Mouse (Mus musculus) cerebellum, adult 8-10 months (tissue): ENCODE results near the gene Dars.

Experiments
- DNase-seq: peaks from one replicate; pipeline ENCODE4 v3.0.0; 2022

Gene Dars

GRCm38 (mm10) chr1:128416584-128417532 is at the start of gene Dars:
Gene Dars (minus strand): TSS chr1:128417368.
- DNase-seq, result peak; percentile 94

GRCm38 (mm10) chr1:128466828-128467227 is 49.7 kb upstream of the Dars start:
- DNase-seq, result no peak

GRCm38 (mm10) chr1:128463478-128463877 is 46.3 kb upstream of the Dars start:
- DNase-seq, result no peak

GRCm38 (mm10) chr1:128462389-128462788 is 45.2 kb upstream of the Dars start:
- no peak for DNase-seq

GRCm38 (mm10) chr1:128460780-128461179 is 43.6 kb upstream of the Dars start:
- no peak for DNase-seq

GRCm38 (mm10) chr1:128459439-128459838 is 42.3 kb upstream of the Dars start:
- DNase-seq, result no peak

GRCm38 (mm10) chr1:128459011-128459410 is 41.8 kb upstream of the Dars start:
- no peak for DNase-seq

GRCm38 (mm10) chr1:128456844-128457445 is 39.8 kb upstream of the Dars start:
- DNase-seq, result no peak

GRCm38 (mm10) chr1:128456271-128456670 is 39.1 kb upstream of the Dars start:
- no peak for DNase-seq

GRCm38 (mm10) chr1:128452210-128452609 is 35.0 kb upstream of the Dars start:
- DNase-seq, result no peak

GRCm38 (mm10) chr1:128451183-128451582 is 34.0 kb upstream of the Dars start:
- no peak for DNase-seq

GRCm38 (mm10) chr1:128447206-128447902 is 30.2 kb upstream of the Dars start:
- no peak for DNase-seq

GRCm38 (mm10) chr1:128443890-128444839 is 27.0 kb upstream of the Dars start:
- DNase-seq, result no peak

- no peak for DNase-seq
Observed at GRCm38 (mm10) chr1:128441129-128441473, 23.9 kb upstream of the Dars start.

GRCm38 (mm10) chr1:128440386-128441128 is 23.4 kb upstream of the Dars start:
- DNase-seq, result no peak

- no peak for DNase-seq
Observed at GRCm38 (mm10) chr1:128439618-128440017, 22.4 kb upstream of the Dars start.

- DNase-seq, result no peak
Observed at GRCm38 (mm10) chr1:128438526-128438925, 21.4 kb upstream of the Dars start.

- DNase-seq, result no peak
Observed at GRCm38 (mm10) chr1:128437276-128437675, 20.1 kb upstream of the Dars start.

- no peak for DNase-seq
Observed at GRCm38 (mm10) chr1:128436015-128436414, 18.8 kb upstream of the Dars start.

GRCm38 (mm10) chr1:128435551-128435950 is 18.4 kb upstream of the Dars start:
- no peak for DNase-seq

GRCm38 (mm10) chr1:128424928-128425327 is 7.8 kb upstream of the Dars start:
- DNase-seq, result no peak

GRCm38 (mm10) chr1:128417533-128417888 is 343 bp upstream of the Dars start:
- DNase-seq, result no peak
